ENCODE assay signal across 8 mouse cellular contexts in the genomic region with DNA sequence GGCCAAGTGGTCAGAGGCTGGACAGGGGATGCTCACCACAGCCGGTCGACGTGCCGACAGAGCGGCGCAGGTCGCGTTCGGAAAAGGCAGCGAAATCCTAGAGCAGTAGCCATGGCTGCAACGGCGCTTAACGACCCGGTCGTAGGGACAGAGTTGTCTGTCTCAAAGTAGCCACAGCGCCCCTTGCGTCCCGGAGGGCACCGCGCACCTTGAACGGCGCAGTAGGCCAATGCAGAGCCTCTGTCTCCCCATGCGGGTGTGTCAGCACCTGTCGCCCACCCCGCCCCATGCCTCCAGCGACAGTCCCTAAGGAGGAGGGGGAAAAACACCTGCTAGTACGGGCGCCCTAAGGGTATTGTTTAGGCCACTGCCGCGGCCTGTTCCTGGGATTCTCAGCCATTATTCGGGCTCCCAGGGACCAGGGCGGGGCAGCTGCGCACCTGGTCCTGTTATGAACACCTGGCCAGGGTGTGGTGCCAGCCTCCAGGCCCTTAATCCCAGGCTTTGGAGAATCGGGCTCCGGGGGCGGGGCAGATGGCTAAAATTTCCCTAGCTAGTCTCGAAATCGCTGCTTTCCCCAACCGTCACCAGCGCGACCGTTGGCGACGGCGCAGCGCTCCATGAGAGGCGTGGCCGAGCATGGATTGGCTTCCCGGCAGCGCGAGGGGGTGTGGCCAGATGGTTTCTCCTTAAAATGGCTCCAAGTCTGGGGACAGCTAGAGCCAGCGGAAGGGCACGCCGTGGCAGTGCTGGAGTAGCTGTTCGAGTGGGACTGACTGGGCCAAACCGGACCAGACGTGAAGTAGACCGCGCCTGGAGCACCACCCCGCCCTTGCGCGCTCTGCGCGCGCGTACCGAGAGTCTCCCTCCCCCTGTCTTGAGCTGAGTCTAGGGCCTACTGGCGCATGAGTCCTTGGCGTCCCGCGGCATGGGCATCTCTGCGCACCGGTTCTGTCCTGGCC. TPM values are rescaled to one million over a fixed set of nuclear protein-coding genes. Genes with fewer than 3 reads are reported as not detected.
DNase-seq lines count a peak whose midpoint lies in the region; ATAC-seq lines count a peak whose summit lies in the region.

TSS of gene Ndufaf3 (minus strand) at position 620 of the 962 bp plus-strand sequence.

- H3K27ac ChIP-seq in hindbrain, embryonic 12.5 days: peak within 1 kb of the TSS; percentile 94

- H3K9ac ChIP-seq in hindbrain, embryonic 12.5 days: peak within 1 kb of the TSS; percentile 82

- WGBS in hindbrain, embryonic 12.5 days: under 1% methylated on average over 73 of the region's 73 CpGs

- H3K9me3 ChIP-seq in hindbrain, embryonic 12.5 days (replicated peaks): no peaks in the 10 kb centered on the region

- peak within 1 kb of the TSS; percentile 56 for H3K4me3 ChIP-seq in hindbrain, embryonic 12.5 days

- DNase-seq in NIH3T3 (ENCODE audit: low read depth): peak; percentile 89
- DNase-seq in cerebellum, postnatal 10 days: peak; percentile 98
- DNase-seq in frontal cortex, postnatal 10 days (ENCODE audit: low spot score in 2 of 2): peak; percentile 92 to 94
- DNase-seq in layer of hippocampus, postnatal 25 days (ENCODE audit: extremely low spot score in 1 of 2, low spot score in 1 of 2): peak; percentile 96 to 99
- DNase-seq in lung, postnatal 25 days (ENCODE audit: low spot score): peak; percentile 97
- peak; percentile 96 for DNase-seq in retina, embryonic 14.5 days (ENCODE audit: low spot score)
- DNase-seq in thymus, postnatal 4 days: peak; percentile 98

- ATAC-seq in hindbrain, embryonic 12.5 days (ENCODE audit: low FRiP score): peak; percentile 77

- peaks cover 54% of the 10 kb centered on the region for H3K36me3 ChIP-seq in hindbrain, embryonic 12.5 days

- H3K4me1 ChIP-seq in hindbrain, embryonic 12.5 days: peaks cover 41% of the 10 kb centered on the region

- H3K27me3 ChIP-seq in hindbrain, embryonic 12.5 days: no peaks in the 10 kb centered on the region

- peak within 1 kb of the TSS; percentile 85 for H3K4me2 ChIP-seq in hindbrain, embryonic 12.5 days (replicated peaks)

RNA-seq across cellular contexts. Expression of gene Ndufaf3, which starts in this region (rescaled TPM):
- 53.4 and 57.0 TPM in 2 replicates for polyA plus RNA-seq in hindbrain, embryonic 12.5 days (2016; fragmentation: Nextera tagmentation; extraction: Ambion mirVana)
- 10 to 100 TPM; 54.3 to 70.4 TPM for total RNA-seq in layer of hippocampus, postnatal 25 days (2021)

Comparison
In these comparisons a context has a peak if more than half of its experiments do, and no peak if none do; other contexts are left out.
1. Peak in every context shown above with its lines: DNase-seq, ATAC-seq, H3K4me3 ChIP-seq and H3K27ac ChIP-seq.